Mouse (Mus musculus) T-helper 17 cell (primary cell): ENCODE results near the gene Ager.

Source experiments
- in situ Hi-C, 2 experiments: fragments of 300-600 bp; cut with MboI, MseI; formaldehyde crosslinking; loops; 1 replicate in 1 of 2; 2 replicates in 1 of 2; pipeline ENCODE4 v1.15.1; 2025; ENCODE audit warnings: high pct_unique_total_duplicates in 2 of 2

The Ager gene

DNA sequence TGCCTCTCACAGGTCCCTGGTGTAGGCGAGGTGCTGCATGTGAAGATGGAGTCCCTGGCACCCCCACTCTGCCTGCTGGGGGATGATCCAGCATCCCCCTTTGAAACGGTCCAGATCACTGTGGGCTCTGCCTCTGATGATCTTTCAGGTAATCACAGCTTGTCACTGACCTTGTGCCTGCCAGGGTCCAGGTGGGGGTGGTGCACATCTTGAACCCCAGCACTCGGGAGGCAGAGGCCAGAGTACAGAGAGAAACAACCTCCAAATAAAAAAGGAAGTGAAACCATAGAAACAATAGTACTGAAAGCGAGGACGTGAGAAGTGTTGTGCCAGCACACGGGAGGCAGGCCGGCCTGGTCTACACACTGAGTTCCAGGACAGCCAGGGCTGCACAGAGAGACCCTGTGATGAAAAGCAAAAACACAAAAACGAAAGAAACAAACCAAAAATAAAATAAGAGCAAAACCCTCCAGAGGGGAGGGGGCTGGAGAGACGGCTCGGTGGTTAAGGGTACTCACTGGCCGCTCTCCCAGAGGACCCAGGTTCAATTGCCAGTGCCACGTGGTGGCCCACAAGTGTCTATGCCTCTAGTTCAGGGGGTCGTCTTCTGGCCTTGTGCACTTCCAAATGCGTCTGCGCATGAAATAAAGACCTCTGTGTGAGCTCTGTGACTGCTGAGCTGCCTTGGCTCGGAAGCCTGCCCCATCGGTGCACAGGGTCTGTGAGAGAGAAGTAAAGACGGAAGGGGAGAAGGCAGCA is 51.6 kb downstream of the Ager start:
- in situ Hi-C loops: no loop called here
